Mouse (Mus musculus) thymus, postnatal 25 days (tissue): ENCODE data around the gene Fam168b.

ENCODE experiments used
- DNase-seq: peaks from one replicate; pipeline ENCODE4 v3.0.0; 2022

The Fam168b gene

GRCm38 (mm10) chr1:34842887-34843618 is at the start of gene Fam168b:
Fam168b (minus strand) TSS chr1:34843065.
- DNase-seq, result peak; percentile 90

- DNase-seq, result no peak
Observed at GRCm38 (mm10) chr1:34892466-34892865, 49.6 kb upstream of the Fam168b start.

GRCm38 (mm10) chr1:34891559-34892289 is 48.9 kb upstream of the Fam168b start:
- DNase-seq, result peak; percentile 9

- no peak for DNase-seq
Observed at GRCm38 (mm10) chr1:34883776-34884175, 40.9 kb upstream of the Fam168b start.

GRCm38 (mm10) chr1:34879611-34880010 is 36.7 kb upstream of the Fam168b start:
- no peak for DNase-seq

- no peak for DNase-seq
Observed at GRCm38 (mm10) chr1:34873551-34873950, 30.7 kb upstream of the Fam168b start.

GRCm38 (mm10) chr1:34871170-34871569 is 28.3 kb upstream of the Fam168b start:
- DNase-seq, result no peak

- no peak for DNase-seq
Observed at GRCm38 (mm10) chr1:34869231-34869630, 26.4 kb upstream of the Fam168b start.

GRCm38 (mm10) chr1:34868391-34868790 is 25.5 kb upstream of the Fam168b start:
- DNase-seq, result no peak

GRCm38 (mm10) chr1:34867574-34867955 is 24.7 kb upstream of the Fam168b start:
- no peak for DNase-seq

GRCm38 (mm10) chr1:34866815-34867573 is 24.1 kb upstream of the Fam168b start:
- DNase-seq, result peak; percentile 94

GRCm38 (mm10) chr1:34865866-34866265 is 23.0 kb upstream of the Fam168b start:
- DNase-seq, result no peak

GRCm38 (mm10) chr1:34864243-34864642 is 21.4 kb upstream of the Fam168b start:
- DNase-seq, result no peak

- no peak for DNase-seq
Observed at GRCm38 (mm10) chr1:34863323-34863722, 20.5 kb upstream of the Fam168b start.

GRCm38 (mm10) chr1:34862877-34863276 is 20.0 kb upstream of the Fam168b start:
- no peak for DNase-seq

- no peak for DNase-seq
Observed at GRCm38 (mm10) chr1:34860205-34860604, 17.3 kb upstream of the Fam168b start.

GRCm38 (mm10) chr1:34859761-34860160 is 16.9 kb upstream of the Fam168b start:
- DNase-seq, result no peak

- no peak for DNase-seq
Observed at GRCm38 (mm10) chr1:34858671-34859070, 15.8 kb upstream of the Fam168b start.

- no peak for DNase-seq
Observed at GRCm38 (mm10) chr1:34855056-34855739, 12.3 kb upstream of the Fam168b start.

GRCm38 (mm10) chr1:34853786-34854185 is 10.9 kb upstream of the Fam168b start:
- DNase-seq, result no peak

GRCm38 (mm10) chr1:34852116-34852878 is 9.4 kb upstream of the Fam168b start:
- no peak for DNase-seq

GRCm38 (mm10) chr1:34851562-34851961 is 8.7 kb upstream of the Fam168b start:
- DNase-seq, result peak; percentile 41
